Mouse (Mus musculus): ENCODE measurements around the gene 1700017B05Rik.

1700017B05Rik gene

GRCm38 (mm10) chr9:57271837-57272562 lies 9.6 kb upstream of the 1700017B05Rik start:
- no peak for DNase-seq (ENCODE audit: low spot score)

- no peak for DNase-seq (ENCODE audit: low spot score)
Observed at GRCm38 (mm10) chr9:57271081-57271480, 8.7 kb upstream of the 1700017B05Rik start.

- no peak for DNase-seq (ENCODE audit: low spot score)
Observed at GRCm38 (mm10) chr9:57270399-57270798, 8.0 kb upstream of the 1700017B05Rik start.

- DNase-seq (ENCODE audit: low spot score): no peak
Observed at GRCm38 (mm10) chr9:57269384-57269783, 7.0 kb upstream of the 1700017B05Rik start.

GRCm38 (mm10) chr9:57268575-57268974 lies 6.2 kb upstream of the 1700017B05Rik start:
- no peak for DNase-seq (ENCODE audit: low spot score)

GRCm38 (mm10) chr9:57268078-57268477 lies 5.7 kb upstream of the 1700017B05Rik start:
- no peak for DNase-seq (ENCODE audit: low spot score)

GRCm38 (mm10) chr9:57267421-57267820 lies 5.0 kb upstream of the 1700017B05Rik start:
- no peak for DNase-seq (ENCODE audit: low spot score)

- DNase-seq (ENCODE audit: low spot score): no peak
Observed at GRCm38 (mm10) chr9:57265125-57265524, 2.7 kb upstream of the 1700017B05Rik start.

- DNase-seq (ENCODE audit: low spot score): no peak
Observed at GRCm38 (mm10) chr9:57262795-57263684, 628 bp upstream of the 1700017B05Rik start.

GRCm38 (mm10) chr9:57261516-57261912 lies 898 bp downstream of the 1700017B05Rik start:
- no peak for DNase-seq (ENCODE audit: low spot score)

GRCm38 (mm10) chr9:57260940-57261339 lies 1.5 kb downstream of the 1700017B05Rik start:
- no peak for DNase-seq (ENCODE audit: low spot score)

- peak; percentile 94 for DNase-seq (ENCODE audit: low spot score)
Observed at GRCm38 (mm10) chr9:57259736-57260135, 2.7 kb downstream of the 1700017B05Rik start.

GRCm38 (mm10) chr9:57257627-57258026 lies 4.8 kb downstream of the 1700017B05Rik start:
- no peak for DNase-seq (ENCODE audit: low spot score)

GRCm38 (mm10) chr9:57256861-57257260 lies 5.6 kb downstream of the 1700017B05Rik start:
- DNase-seq (ENCODE audit: low spot score): no peak

- no peak for DNase-seq (ENCODE audit: low spot score)
Observed at GRCm38 (mm10) chr9:57256309-57256708, 6.1 kb downstream of the 1700017B05Rik start.

- DNase-seq (ENCODE audit: low spot score): no peak
Observed at GRCm38 (mm10) chr9:57254823-57255495, 7.5 kb downstream of the 1700017B05Rik start.

- no peak for DNase-seq (ENCODE audit: low spot score)
Observed at GRCm38 (mm10) chr9:57254061-57254460, 8.4 kb downstream of the 1700017B05Rik start.

- no peak for DNase-seq (ENCODE audit: low spot score)
Observed at GRCm38 (mm10) chr9:57251139-57251538, 11.3 kb downstream of the 1700017B05Rik start.

GRCm38 (mm10) chr9:57250026-57250425 lies 12.4 kb downstream of the 1700017B05Rik start:
- DNase-seq (ENCODE audit: low spot score): no peak

GRCm38 (mm10) chr9:57248030-57248942 lies 14.1 kb downstream of the 1700017B05Rik start:
- DNase-seq (ENCODE audit: low spot score): no peak

- DNase-seq (ENCODE audit: low spot score): no peak
Observed at GRCm38 (mm10) chr9:57247201-57247671, 15.2 kb downstream of the 1700017B05Rik start.
